Mouse (Mus musculus): Measurements from ENCODE around the gene Cep112. TPM values are rescaled to one million over a fixed set of nuclear protein-coding genes. Genes with fewer than 3 reads are reported as not detected.

Gene Cep112
- total RNA-seq, 2 experiments from 2014 or later: 11.5 to 11.8 TPM

DNA sequence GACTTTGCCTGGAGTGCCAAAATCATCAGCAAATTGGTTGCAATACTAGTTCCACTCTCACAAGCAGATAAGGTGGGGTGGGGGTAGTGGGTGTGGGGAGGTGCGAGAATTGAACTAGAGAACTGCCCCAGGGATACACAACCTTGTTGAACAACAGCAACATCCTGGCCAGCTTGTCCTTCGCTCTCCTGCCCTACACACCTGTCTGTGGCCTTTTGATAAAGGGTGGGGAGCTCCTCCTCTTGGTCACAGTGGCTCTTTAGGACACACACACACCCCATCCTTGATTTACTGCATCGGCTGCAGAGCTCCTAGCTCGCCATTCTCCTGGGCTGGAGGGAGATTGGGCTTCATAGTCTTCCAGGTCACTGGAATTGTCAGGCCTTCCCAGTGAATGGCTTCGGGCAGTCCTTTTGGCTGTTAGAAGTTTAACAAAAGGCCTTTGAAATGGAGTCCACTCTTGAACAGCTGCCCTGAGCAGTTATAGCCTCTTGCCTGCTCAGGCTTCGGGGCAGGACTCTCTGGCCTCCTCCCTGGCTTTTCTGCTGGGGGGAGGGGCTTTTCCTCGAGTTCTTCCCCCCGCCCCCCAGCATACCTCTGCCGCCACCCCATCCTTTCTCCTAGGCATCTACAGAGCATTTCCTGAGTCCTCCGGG is 469.0 kb downstream of the Cep112 start:
- intact Hi-C loops (cut with DNase I): no loop called here
- no peak for DNase-seq (ENCODE audit: low spot score)

DNA sequence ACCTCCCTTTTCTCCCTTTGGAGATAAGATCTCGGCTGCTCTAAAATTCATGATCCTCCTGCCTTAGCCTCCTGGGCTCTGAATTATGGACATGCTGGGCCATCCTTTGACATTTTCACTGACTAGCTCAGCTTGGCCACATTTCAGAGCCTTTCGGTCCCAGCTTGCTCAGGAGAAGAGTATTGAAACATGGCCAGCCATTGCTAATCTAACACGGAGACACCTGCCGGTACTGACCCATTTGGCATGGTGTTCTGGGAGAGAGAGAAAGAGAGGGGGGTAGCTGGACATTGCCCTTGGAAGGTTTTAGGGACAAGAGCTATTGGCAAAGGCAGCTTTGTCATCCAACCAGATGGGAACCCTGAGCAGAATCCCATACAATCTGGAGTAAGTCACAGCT is 472.0 kb downstream of the Cep112 start:
- intact Hi-C loops (cut with DNase I): no loop called here

DNA sequence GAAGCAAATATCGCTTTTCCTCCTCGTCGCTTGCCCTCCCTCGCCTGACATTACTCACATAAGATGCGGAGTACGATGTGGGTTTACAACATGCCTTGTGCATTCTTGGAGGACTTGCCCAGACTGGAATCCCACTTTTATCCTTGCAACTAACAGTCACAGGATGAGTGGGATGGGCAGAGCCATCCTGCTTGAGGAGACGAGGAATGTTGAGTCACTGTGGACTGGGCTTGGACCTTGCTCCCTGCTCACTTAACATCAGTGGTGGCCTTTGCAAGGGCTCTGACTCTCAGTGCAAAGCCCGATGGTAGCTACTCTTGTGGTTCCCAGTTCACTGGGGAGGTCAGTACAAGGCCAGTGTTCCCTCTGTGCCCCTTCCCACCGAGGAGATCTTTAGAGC is 473.1 kb downstream of the Cep112 start:
- intact Hi-C loops (cut with DNase I): no loop called here
- no peak for DNase-seq (ENCODE audit: low spot score)

More for the DNA sequence above, 472.0 kb downstream of the Cep112 start:
- no peak for DNase-seq (ENCODE audit: low spot score)

DNA sequence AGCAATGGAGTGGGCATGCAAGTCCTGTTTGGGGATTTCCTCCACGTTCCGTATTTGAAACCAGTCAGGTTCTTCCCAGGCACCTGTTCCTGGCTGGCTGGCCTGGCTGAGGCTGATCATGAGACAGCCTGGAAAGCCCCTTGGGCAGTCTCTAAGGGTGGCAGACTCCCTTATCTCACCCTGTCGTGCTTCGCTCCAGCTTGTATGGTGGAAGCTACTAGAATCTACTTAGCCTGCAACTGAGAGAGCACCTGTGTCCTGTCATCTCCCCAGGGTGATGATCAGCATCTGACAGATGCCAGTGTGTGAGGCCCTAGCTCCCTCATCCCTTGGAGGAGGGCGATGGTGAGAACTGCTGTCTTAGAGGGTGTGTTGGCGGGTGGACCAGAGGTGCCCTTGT is 473.5 kb downstream of the Cep112 start:
- intact Hi-C loops (cut with DNase I): no loop called here
- DNase-seq (ENCODE audit: low spot score): no peak

DNA sequence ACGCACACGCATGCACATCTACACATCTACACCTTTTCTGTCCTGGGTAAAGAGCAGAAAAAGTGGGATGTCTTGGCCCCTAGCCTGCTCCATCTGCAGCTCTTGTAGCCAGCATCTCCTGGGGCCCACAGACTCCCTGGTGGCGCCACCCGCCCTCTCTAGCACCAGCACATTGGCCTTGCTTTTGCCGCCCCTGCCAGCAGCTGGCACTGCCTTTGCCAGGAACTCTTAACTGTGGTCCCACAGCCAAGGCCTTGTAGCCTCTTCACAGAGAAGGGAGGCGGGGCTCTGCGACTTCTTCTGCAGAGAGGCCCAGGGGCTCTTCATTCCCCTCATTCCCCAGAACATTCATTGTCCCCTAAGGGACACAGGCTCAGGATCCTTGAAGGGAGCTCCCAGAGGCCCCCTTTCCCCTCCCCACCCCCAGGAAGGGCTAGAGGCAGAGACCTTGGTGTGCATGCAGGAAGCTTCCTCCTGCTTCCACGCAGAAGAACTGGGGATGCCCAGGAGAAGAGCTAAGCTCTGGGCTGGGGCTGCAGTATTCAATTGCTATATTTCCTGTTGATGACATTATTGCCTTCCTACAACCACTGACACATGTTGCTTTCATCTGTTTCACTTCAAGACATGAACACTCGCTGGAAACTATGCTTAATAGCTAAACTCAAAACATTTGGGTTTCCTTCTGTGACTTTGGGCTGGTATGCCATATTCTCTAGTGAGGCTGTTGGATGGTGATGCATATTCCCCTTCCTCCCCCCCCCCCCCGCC is 475.9 kb downstream of the Cep112 start:
- no peak for DNase-seq (ENCODE audit: low spot score)
- intact Hi-C loops (cut with DNase I): no loop called here

DNA sequence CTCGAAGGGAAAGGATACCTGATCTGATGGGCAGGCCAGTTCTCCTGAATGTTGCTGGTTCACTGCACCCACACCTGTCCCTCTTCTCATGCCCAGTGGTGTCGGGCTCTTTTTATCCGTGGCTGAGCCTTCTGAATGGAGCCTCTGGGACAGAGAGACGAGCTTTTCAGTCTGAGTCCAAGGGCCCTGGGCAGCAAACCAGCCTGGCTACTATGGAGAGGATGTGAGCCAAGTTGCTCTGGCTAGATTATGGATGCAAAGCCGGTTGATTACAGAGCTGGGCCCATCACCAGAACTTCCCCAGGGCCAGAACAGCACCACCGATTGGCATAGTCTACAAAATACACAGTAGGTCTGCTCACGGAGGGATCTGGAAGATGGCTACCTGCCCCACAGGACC is 476.7 kb downstream of the Cep112 start:
- intact Hi-C loops (cut with DNase I): no loop called here

DNA sequence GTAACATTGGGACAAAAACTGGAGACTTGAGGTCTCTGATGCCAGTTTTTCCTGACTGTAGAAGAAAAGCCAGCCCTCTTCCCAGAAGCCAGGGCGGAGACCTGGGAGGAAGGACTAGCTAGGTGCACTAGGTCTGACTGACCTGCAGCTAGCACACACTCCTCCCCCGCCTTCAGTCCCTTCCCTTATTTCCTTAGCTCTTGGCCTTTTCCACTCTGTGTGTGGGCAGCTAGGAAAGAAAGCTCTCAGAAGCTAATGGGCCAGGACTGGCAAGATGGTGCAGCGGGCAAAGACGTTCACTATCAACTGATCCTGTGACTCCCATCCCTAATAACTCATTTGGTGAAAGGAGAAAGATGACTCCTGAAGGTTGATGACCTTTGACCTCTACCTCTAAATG is 477.3 kb downstream of the Cep112 start:
- intact Hi-C loops (cut with DNase I): no loop called here
- DNase-seq (ENCODE audit: low spot score): no peak

More for the DNA sequence above, 476.7 kb downstream of the Cep112 start:
- DNase-seq (ENCODE audit: low spot score): no peak

DNA sequence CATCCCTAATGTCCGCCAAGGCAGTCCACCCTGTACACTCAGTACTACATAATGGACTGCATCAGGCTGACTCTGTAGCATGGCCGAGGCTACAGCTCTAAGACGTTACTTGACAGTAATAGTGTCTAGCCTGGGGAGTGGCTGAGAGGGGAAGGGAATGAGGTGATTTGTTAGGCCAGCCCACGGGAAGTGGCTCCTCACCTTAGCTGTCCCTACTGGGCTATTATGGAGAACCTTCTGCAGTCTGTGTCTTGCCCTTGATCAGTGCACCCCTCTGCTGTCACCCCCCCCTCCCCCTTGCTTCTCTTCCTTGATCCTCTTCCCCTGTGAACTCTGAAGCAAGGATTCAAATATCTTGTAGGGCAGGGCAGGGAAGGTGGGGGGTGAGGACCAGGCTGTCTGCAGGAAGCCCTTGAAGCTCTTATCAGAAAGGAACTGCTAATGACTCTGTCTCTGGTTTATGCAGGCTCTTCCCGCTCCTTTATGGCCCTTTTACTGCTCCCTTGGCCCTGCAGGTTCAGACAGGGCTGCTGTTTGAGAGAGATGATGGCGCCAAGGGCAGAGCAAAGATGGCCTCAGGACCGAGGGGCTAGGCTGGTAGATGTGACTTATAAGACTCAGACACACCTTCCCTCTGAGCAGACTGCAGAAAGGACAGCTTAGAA is 481.7 kb downstream of the Cep112 start:
- no peak for DNase-seq (ENCODE audit: low spot score)
- intact Hi-C loops (cut with DNase I): no loop called here

DNA sequence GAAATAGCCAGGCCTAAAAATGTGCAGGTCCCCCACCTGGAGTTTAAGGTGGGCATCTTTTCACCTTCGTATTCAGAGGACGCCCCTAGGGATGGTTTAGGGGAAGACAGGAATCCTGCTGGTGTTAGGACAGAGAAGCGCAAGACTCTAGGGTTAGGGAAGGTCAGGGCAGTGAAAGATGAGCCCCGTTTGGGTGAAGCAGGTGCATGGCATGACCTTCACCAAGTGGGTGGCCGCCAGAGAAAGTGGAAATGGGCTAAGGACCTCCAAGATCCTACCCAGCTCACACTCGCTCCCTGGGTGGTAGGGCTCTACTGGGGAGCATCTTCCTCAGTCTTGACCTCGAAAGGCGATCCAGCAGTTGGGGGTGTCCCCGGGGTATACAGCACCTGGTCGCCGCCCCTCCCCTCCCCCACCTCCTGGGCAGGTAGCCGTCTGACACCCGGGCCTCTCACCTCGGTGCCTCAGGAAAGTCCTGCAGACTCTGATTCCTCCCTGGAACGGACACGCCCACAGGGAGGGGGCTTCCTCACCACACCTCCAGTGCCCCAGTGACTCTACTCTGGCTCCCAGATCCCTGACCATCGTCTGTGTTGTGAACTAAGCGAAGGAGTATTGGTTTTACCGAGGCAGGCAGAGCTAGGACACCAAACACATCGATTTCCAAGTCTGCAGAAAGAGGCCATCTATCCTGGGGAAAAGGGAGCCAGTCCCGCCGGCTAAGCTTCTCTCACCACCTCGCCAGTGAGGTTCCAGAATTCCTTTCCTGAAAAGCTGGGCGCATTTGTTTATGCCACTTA is 484.6 kb downstream of the Cep112 start:
- intact Hi-C loops (cut with DNase I): no loop called here
- no peak for DNase-seq (ENCODE audit: low spot score)

Other genes with a start within 250 kb of the Cep112 start
- under 1 TPM; 0.28 to 0.42 TPM for gene Apoh, start 81.8 kb upstream of the Cep112 start, total RNA-seq (2021)
- 10 to 100 TPM; 39.0 to 39.7 TPM for gene Prkca, start 81.3 kb upstream of the Cep112 start, total RNA-seq (2021)